Mouse (Mus musculus) embryonic facial prominence, embryonic 14.5 days (tissue): ENCODE measurements at regions not wholly inside any gene's neighbourhood (a gene's known extent, or its start where the extent isn't known, plus 50 kb on each side); places are given as distances from the start of the nearest gene placed in this dataset.

Experiments
- ATAC-seq: fragments of 200-750 bp; cut with Nextera tagmentation; 2 replicates; pipeline ENCODE4 v1.8.0; 2017; ENCODE audit warnings: low read depth, moderate number of reproducible peaks, moderate TSS enrichment
- DNase-seq: peaks from one replicate; pipeline ENCODE4 v3.0.0-alpha.2; 2015; ENCODE audit warnings: low spot score
- H3K27ac ChIP-seq: fragments of 300-500 bp; sonication (generic); replicated peaks from 2 replicates; pipeline ENCODE4 v1.5.1; 2014; ENCODE audit warnings: low read depth, mild to moderate bottlenecking, low read length, moderate library complexity
- H3K27me3 ChIP-seq: fragments of 300-500 bp; sonication (generic); replicated peaks from 2 replicates; pipeline ENCODE4 v1.6.1; 2014; ENCODE audit warnings: low read length; ENCODE audit not compliant: control insufficient read depth, insufficient read depth
- H3K36me3 ChIP-seq: fragments of 300-500 bp; sonication (generic); 2 replicates; pipeline ENCODE4 v1.6.1; 2014; ENCODE audit warnings: low read length, mixed read lengths; ENCODE audit not compliant: control insufficient read depth, insufficient read depth
- H3K4me1 ChIP-seq: fragments of 300-500 bp; sonication (generic); 2 replicates; pipeline ENCODE4 v1.6.1; 2014; ENCODE audit warnings: antibody characterized with exemption, low read length; ENCODE audit not compliant: control insufficient read depth, insufficient read depth
- H3K4me2 ChIP-seq: fragments of 300-500 bp; sonication (generic); 2 replicates; pipeline ENCODE4 v1.6.1; 2014; ENCODE audit warnings: low read depth, mild to moderate bottlenecking, low read length, moderate library complexity, mixed read lengths
- H3K4me3 ChIP-seq: fragments of 300-500 bp; sonication (generic); 2 replicates; pipeline ENCODE4 v1.5.1; 2014; ENCODE audit warnings: low read depth, mild to moderate bottlenecking, low read length
- H3K9ac ChIP-seq: fragments of 300-500 bp; sonication (generic); 2 replicates; pipeline ENCODE4 v1.6.1; 2014; ENCODE audit warnings: low read depth, mild to moderate bottlenecking, low read length, moderate library complexity, mixed read lengths
- H3K9me3 ChIP-seq: fragments of 300-500 bp; sonication (generic); 2 replicates; pipeline ENCODE4 v1.6.1; 2016; ENCODE audit warnings: low read length; ENCODE audit not compliant: control insufficient read depth
- WGBS: fragments of 180-500 bp; shearing (Covaris S2); extraction: QIAGEN DNeasy Blood & Tissue Kit; methylation state at CpG from one replicate; pipeline ENCODE4 v1.1.7; 2014; 5-methylcytosine and 5-hydroxymethylcytosine counted together

- Histone ChIP-seq H3K27me3 (no peaks in the 10 kb centered on the region), H3K4me3 (no peak overlapping the region), H3K36me3 (no peaks in the 10 kb centered on the region), H3K9ac (no peak overlapping the region), H3K27ac (no peak overlapping the region), H3K4me2 (no peak overlapping the region), H3K4me1 (no peaks in the 10 kb centered on the region), H3K9me3 (no peaks in the 10 kb centered on the region)
- WGBS, result 74% methylated on average over 15 of the region's 18 CpGs
- DNase-seq (no peak), ATAC-seq (no peak)
Measured at GRCm38 (mm10) chr8:34364446-34365035, 253.0 kb upstream of the Gm10131 start.

GRCm38 (mm10) chr8:34363679-34364078 lies 252.1 kb upstream of the Gm10131 start:
- Histone ChIP-seq H3K4me2 (no peak overlapping the region), H3K4me1 (no peaks in the 10 kb centered on the region), H3K27ac (no peak overlapping the region), H3K36me3 (no peaks in the 10 kb centered on the region), H3K4me3 (no peak overlapping the region), H3K27me3 (no peaks in the 10 kb centered on the region), H3K9ac (no peak overlapping the region), H3K9me3 (no peaks in the 10 kb centered on the region)
- DNase-seq (no peak), ATAC-seq (no peak)
- WGBS, result 91% methylated on average over 13 of the region's 13 CpGs

GRCm38 (mm10) chr8:34363131-34363530 lies 251.6 kb upstream of the Gm10131 start:
- DNase-seq (no peak), ATAC-seq (no peak)
- Histone ChIP-seq H3K36me3 (no peaks in the 10 kb centered on the region), H3K27me3 (no peaks in the 10 kb centered on the region), H3K4me1 (no peaks in the 10 kb centered on the region), H3K4me3 (no peak overlapping the region), H3K9ac (no peak overlapping the region), H3K27ac (no peak overlapping the region), H3K9me3 (no peaks in the 10 kb centered on the region), H3K4me2 (no peak overlapping the region)
- 73% methylated on average over 4 of the region's 4 CpGs for WGBS

GRCm38 (mm10) chr8:34361377-34361776 lies 249.8 kb upstream of the Gm10131 start:
- no peak for DNase-seq
- no peak overlapping the region for H3K9ac ChIP-seq
- H3K4me1 ChIP-seq, result no peaks in the 10 kb centered on the region
- no peak overlapping the region for H3K4me3 ChIP-seq
- no peaks in the 10 kb centered on the region for H3K9me3 ChIP-seq
- no peak overlapping the region for H3K4me2 ChIP-seq
- WGBS, result 68% methylated on average over 3 of the region's 3 CpGs
- no peaks in the 10 kb centered on the region for H3K27me3 ChIP-seq
- ATAC-seq, result no peak
- H3K36me3 ChIP-seq, result no peaks in the 10 kb centered on the region
- H3K27ac ChIP-seq, result no peak overlapping the region

- DNase-seq (no peak), ATAC-seq (no peak)
- 58% methylated on average over 2 of the region's 2 CpGs for WGBS
Measured at GRCm38 (mm10) chr8:34359776-34360175, 248.2 kb upstream of the Gm10131 start.

GRCm38 (mm10) chr8:34355059-34355458 lies 243.5 kb upstream of the Gm10131 start:
- no peak overlapping the region for H3K27ac ChIP-seq
- no peak overlapping the region for H3K4me3 ChIP-seq
- no peaks in the 10 kb centered on the region for H3K9me3 ChIP-seq
- ATAC-seq (no peak), DNase-seq (no peak)
- no peak overlapping the region for H3K9ac ChIP-seq
- no peaks in the 10 kb centered on the region for H3K27me3 ChIP-seq
- no peak overlapping the region for H3K4me2 ChIP-seq
- H3K36me3 ChIP-seq, result no peaks in the 10 kb centered on the region
- H3K4me1 ChIP-seq, result no peaks in the 10 kb centered on the region
- WGBS, result 78% methylated on average over 13 of the region's 13 CpGs

More at GRCm38 (mm10) chr8:34359776-34360175, 248.2 kb upstream of the Gm10131 start:
- Histone ChIP-seq H3K4me2 (no peak overlapping the region), H3K27me3 (no peaks in the 10 kb centered on the region), H3K9ac (no peak overlapping the region), H3K4me1 (no peaks in the 10 kb centered on the region), H3K4me3 (no peak overlapping the region), H3K27ac (no peak overlapping the region), H3K9me3 (no peaks in the 10 kb centered on the region), H3K36me3 (no peaks in the 10 kb centered on the region)

GRCm38 (mm10) chr8:34353140-34353855 lies 241.8 kb upstream of the Gm10131 start:
- Histone ChIP-seq H3K27ac (no peak overlapping the region), H3K9ac (no peak overlapping the region), H3K4me3 (no peak overlapping the region), H3K9me3 (no peaks in the 10 kb centered on the region), H3K27me3 (no peaks in the 10 kb centered on the region), H3K4me2 (no peak overlapping the region), H3K36me3 (no peaks in the 10 kb centered on the region), H3K4me1 (no peaks in the 10 kb centered on the region)
- ATAC-seq (no peak), DNase-seq (peak; percentile 45)
- WGBS, result 61% methylated on average over 6 of the region's 6 CpGs

- no peaks in the 10 kb centered on the region for H3K9me3 ChIP-seq
- no peak overlapping the region for H3K4me2 ChIP-seq
- WGBS, result 88% methylated on average over 4 of the region's 4 CpGs
- H3K9ac ChIP-seq, result no peak overlapping the region
- no peaks in the 10 kb centered on the region for H3K27me3 ChIP-seq
- ATAC-seq, result no peak
- H3K4me3 ChIP-seq, result no peak overlapping the region
- DNase-seq, result no peak
- no peak overlapping the region for H3K27ac ChIP-seq
- H3K36me3 ChIP-seq, result no peaks in the 10 kb centered on the region
- no peaks in the 10 kb centered on the region for H3K4me1 ChIP-seq
Measured at GRCm38 (mm10) chr8:34334851-34335250, 223.3 kb upstream of the Gm10131 start.

- 60% methylated on average over 5 of the region's 5 CpGs for WGBS
- Histone ChIP-seq H3K4me3 (no peak overlapping the region), H3K36me3 (no peaks in the 10 kb centered on the region), H3K4me2 (no peak overlapping the region), H3K9ac (no peak overlapping the region), H3K9me3 (no peaks in the 10 kb centered on the region), H3K27ac (no peak overlapping the region), H3K27me3 (0 out of 2 replicates have a peak, but pooled peaks cover 7% of the 10 kb centered on the region), H3K4me1 (no peaks in the 10 kb centered on the region)
- no peak for DNase-seq
- no peak for ATAC-seq
Measured at GRCm38 (mm10) chr8:34331673-34332072, 220.1 kb upstream of the Gm10131 start.
